ENCODE assay signal across 13 mouse cellular contexts in genomic region chr4:114678053-114678941, GRCm38 (mm10).
DNase-seq lines count a peak whose midpoint lies in the region; ATAC-seq and TF ChIP-seq lines count a peak whose summit lies in the region.
"Had no signal": no experiment of that assay in that cellular context is flagged by ENCODE, and none has a peak within 500 bp of the region (broad histone marks: within the 10 kb centered on the region; RNA-seq: fewer than 3 reads in every experiment).

No protein-coding gene starts in this region.

- TF ChIP-seq CTCF in forebrain, postnatal 0 days (IDR thresholded peaks at IDR 0.05; ENCODE audit: low read depth): no peak

- peaks cover 14% of the 10 kb centered on the region for H3K27me3 ChIP-seq in kidney, embryonic 15.5 days
- peaks cover 10% of the 10 kb centered on the region; the same call in 1 of the 2 replicates for H3K27me3 ChIP-seq in forebrain, postnatal 0 days (ENCODE audit: insufficient read depth, low read length)
- H3K27me3 ChIP-seq in midbrain, embryonic 12.5 days: peaks cover 9% of the 10 kb centered on the region
- H3K27me3 ChIP-seq: Patski had no signal

- no peaks in the 10 kb centered on the region for H3K9me3 ChIP-seq in kidney, embryonic 15.5 days (replicated peaks)
- no peaks in the 10 kb centered on the region for H3K9me3 ChIP-seq in forebrain, postnatal 0 days (ENCODE audit: low read length)
- no peaks in the 10 kb centered on the region for H3K9me3 ChIP-seq in midbrain, embryonic 12.5 days

- H3K4me2 ChIP-seq in kidney, embryonic 15.5 days: no peak overlapping the region
- H3K4me2 ChIP-seq in forebrain, postnatal 0 days (ENCODE audit: low read depth): no peak overlapping the region
- no peak overlapping the region for H3K4me2 ChIP-seq in midbrain, embryonic 12.5 days (replicated peaks)
- H3K4me2 ChIP-seq: heart, embryonic 11.5 days had no signal

- no peak overlapping the region for H3K9ac ChIP-seq in kidney, embryonic 15.5 days
- H3K9ac ChIP-seq in forebrain, postnatal 0 days: no peak overlapping the region
- no peak overlapping the region for H3K9ac ChIP-seq in midbrain, embryonic 12.5 days (replicated peaks)

- peak overlapping the region; percentile 68 for H3K27ac ChIP-seq in kidney, embryonic 15.5 days
- H3K27ac ChIP-seq in forebrain, postnatal 0 days (ENCODE audit: low read depth, low read length): no peak overlapping the region
- peak overlapping the region; percentile 43 for H3K27ac ChIP-seq in midbrain, embryonic 12.5 days (replicated peaks)
- H3K27ac ChIP-seq: left cerebral cortex, adult 2 months had no signal

- WGBS in kidney, embryonic 15.5 days: 49% methylated on average over 8 of the region's 8 CpGs
- 20% methylated on average over 8 of the region's 8 CpGs for WGBS in forebrain, postnatal 0 days
- 69% methylated on average over 8 of the region's 8 CpGs for WGBS in midbrain, embryonic 12.5 days

- H3K4me3 ChIP-seq in kidney, embryonic 15.5 days (replicated peaks): no peak overlapping the region
- H3K4me3 ChIP-seq in forebrain, postnatal 0 days (ENCODE audit: low read depth, low read length): no peak overlapping the region
- H3K4me3 ChIP-seq in midbrain, embryonic 12.5 days: no peak overlapping the region
- H3K4me3 ChIP-seq: left cerebral cortex, adult 2 months had no signal

- DNase-seq in kidney, postnatal 14 days: no peak
- peak; percentile 29 for DNase-seq in Muller cell, postnatal 12 days (ENCODE audit: inconsistent ontology term)
- peak; percentile 56 for DNase-seq in forebrain, postnatal 0 days
- no peak for DNase-seq in thymus, postnatal 4 days
- DNase-seq in cerebellum, postnatal 25 days: no peak
- no peak for DNase-seq in urinary bladder, adult 18-20 months (ENCODE audit: low spot score in 2 of 2)
- DNase-seq: cerebellum, postnatal 10 days; kidney, adult 8-10 months had no signal

- peaks cover 50% of the 10 kb centered on the region for H3K4me1 ChIP-seq in kidney, embryonic 15.5 days
- 0 out of 2 replicates have a peak, but pooled peaks cover 7% of the 10 kb centered on the region for H3K4me1 ChIP-seq in forebrain, postnatal 0 days (ENCODE audit: insufficient read depth)
- peaks cover 22% of the 10 kb centered on the region for H3K4me1 ChIP-seq in midbrain, embryonic 12.5 days

- peak; percentile 26; the same call in 1 of the 2 replicates for ATAC-seq in kidney, embryonic 15.5 days (replicated peaks; ENCODE audit: low FRiP score)
- ATAC-seq in forebrain, postnatal 0 days: peak; percentile 83
- peak; percentile 88 for ATAC-seq in midbrain, embryonic 12.5 days (ENCODE audit: low FRiP score, low read depth)
- ATAC-seq: Patski had no signal

- H3K36me3 ChIP-seq in kidney, embryonic 15.5 days: no peaks in the 10 kb centered on the region
- H3K36me3 ChIP-seq in forebrain, postnatal 0 days (ENCODE audit: insufficient read depth): no peaks in the 10 kb centered on the region
- H3K36me3 ChIP-seq in midbrain, embryonic 12.5 days: no peaks in the 10 kb centered on the region

Comparison
In these comparisons a context has a peak if more than half of its experiments do, and no peak if none do; other contexts are left out.
1. ATAC-seq: peak in every context shown above with its lines; median percentile 88 in midbrain, embryonic 12.5 days; 83 in forebrain, postnatal 0 days; 26 in kidney, embryonic 15.5 days.
2. DNase-seq: peak in Muller cell, postnatal 12 days (single experiment) and forebrain, postnatal 0 days (single experiment); none in kidney, postnatal 14 days (single experiment), thymus, postnatal 4 days (single experiment), cerebellum, postnatal 25 days (0 of 2) and urinary bladder, adult 18-20 months (0 of 2).